ENCODE assay signal across 19 mouse cellular contexts in the genomic region with DNA sequence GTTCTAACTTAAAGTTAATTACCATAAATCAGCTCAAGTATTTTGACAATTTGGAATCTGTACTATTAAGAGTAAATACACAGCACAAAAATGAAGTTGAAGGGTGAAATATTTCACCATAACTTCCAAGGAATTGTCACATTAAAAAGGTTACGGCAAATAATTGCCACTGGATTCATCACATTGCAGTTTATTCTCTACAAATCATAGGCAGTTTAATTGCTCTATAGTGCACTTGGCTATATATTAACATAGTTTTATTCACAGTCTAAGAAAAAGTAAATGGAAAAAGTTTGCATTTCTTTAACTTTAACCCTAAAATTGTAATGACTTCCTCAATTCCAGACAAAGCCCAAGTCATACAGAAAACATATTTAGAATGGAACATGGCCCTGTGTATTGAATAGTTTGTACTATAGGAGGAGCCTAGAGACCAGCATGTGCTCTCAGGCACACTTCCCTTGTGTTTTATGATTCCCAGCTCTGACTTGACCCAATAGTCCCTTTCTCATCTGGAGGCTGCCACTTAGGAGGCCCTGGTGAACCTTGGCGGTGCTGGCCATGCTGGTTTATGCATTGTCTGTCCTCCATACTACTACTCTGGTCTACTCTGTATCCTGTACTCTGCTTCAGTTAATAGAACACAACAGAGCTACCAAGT.
"Had no signal": no experiment of that assay in that cellular context is flagged by ENCODE, and none has a peak within 500 bp of the region (broad histone marks: within the 10 kb centered on the region; RNA-seq: fewer than 3 reads in every experiment).

No protein-coding gene starts in this region.

- H3K9ac ChIP-seq: lung, embryonic 14.5 days; midbrain, embryonic 12.5 days; neural tube, embryonic 13.5 days; neural tube, embryonic 15.5 days had no signal

- ATAC-seq: midbrain, embryonic 16.5 days had no signal

- H3K27ac ChIP-seq: midbrain, embryonic 10.5 days; midbrain, embryonic 12.5 days; neural tube, embryonic 13.5 days; neural tube, embryonic 15.5 days had no signal

- H3K9me3 ChIP-seq: midbrain, embryonic 10.5 days; midbrain, embryonic 12.5 days; neural tube, embryonic 13.5 days; neural tube, embryonic 15.5 days had no signal

- DNase-seq: lung, adult 18-20 months; lung, embryonic 14.5 days; lung, postnatal 10 days; lung, postnatal 4 days; midbrain, embryonic 14.5 days; retina, postnatal 1 day; right cerebral cortex, adult 18-20 months; right cerebral cortex, postnatal 25 days; right cerebral cortex, postnatal 4 days; spleen, adult 18-20 months; thymus, adult 18-20 months; thymus, postnatal 14 days; thymus, postnatal 36 days had no signal

- H3K36me3 ChIP-seq: midbrain, embryonic 10.5 days; midbrain, embryonic 12.5 days; neural tube, embryonic 13.5 days; neural tube, embryonic 15.5 days had no signal

- H3K27me3 ChIP-seq: midbrain, embryonic 12.5 days; neural tube, embryonic 13.5 days; neural tube, embryonic 15.5 days had no signal

- H3K4me3 ChIP-seq: midbrain, embryonic 10.5 days; midbrain, embryonic 12.5 days; myocyte; neural tube, embryonic 13.5 days; neural tube, embryonic 15.5 days had no signal

- H3K4me2 ChIP-seq: lung, embryonic 14.5 days; midbrain, embryonic 12.5 days; neural tube, embryonic 13.5 days; neural tube, embryonic 15.5 days had no signal
